Mouse (Mus musculus) MEL (cell line): Measurements from ENCODE around the gene Zbtb46. TPM values are rescaled to one million over a fixed set of nuclear protein-coding genes. Genes with fewer than 3 reads are reported as not detected.

Experiments used
- DNase-seq: peaks from one replicate; pipeline ENCODE4 v3.0.0; 2011; ENCODE audit warnings: low read depth, low spot score
- H3K27ac ChIP-seq: 2 replicates; pipeline ENCODE4 v1.5.1; 2012; ENCODE audit warnings: low read depth, mild to moderate bottlenecking, control low read depth, low read length, moderate library complexity; ENCODE audit not compliant: control insufficient read depth
- H3K27me3 ChIP-seq, 2 experiments: fragments of 150-350 bp in 1 of 2; sonication (generic) in 1 of 2; 2 replicates each; pipeline ENCODE4 v1.6.1; 2012; ENCODE audit warnings: low read length in 2 of 2, mild to moderate bottlenecking in 2 of 2, improper control_type of control experiment in 1 of 2, moderate library complexity in 1 of 2; ENCODE audit not compliant: insufficient read depth in 2 of 2, control insufficient read depth in 1 of 2
- H3K36me3 ChIP-seq, 2 experiments: 2 replicates each; pipeline ENCODE4 v1.6.1; 2012 to 2014; ENCODE audit warnings: low read length in 2 of 2, improper control_type of control experiment in 1 of 2, inconsistent platforms in 1 of 2, mild to moderate bottlenecking in 1 of 2; ENCODE audit not compliant: insufficient read depth in 2 of 2, control insufficient read depth in 1 of 2
- H3K4me1 ChIP-seq, 2 experiments: fragments of 150-350 bp in 1 of 2; sonication (generic) in 1 of 2; 2 replicates each; pipeline ENCODE4 v1.6.1; 2012; ENCODE audit warnings: low read length in 2 of 2, improper control_type of control experiment in 1 of 2, mild to moderate bottlenecking in 1 of 2; ENCODE audit not compliant: insufficient read depth in 2 of 2, control insufficient read depth in 1 of 2
- H3K4me3 ChIP-seq, 2 experiments: fragments of 150-350 bp in 1 of 2; sonication (generic) in 1 of 2; 2 replicates each; pipeline ENCODE4 v1.5.1; 2012; ENCODE audit warnings: low read depth in 2 of 2, low read length in 2 of 2, mild to moderate bottlenecking in 2 of 2, moderate library complexity in 2 of 2, control low read depth in 1 of 2, improper control_type of control experiment in 1 of 2; ENCODE audit not compliant: control insufficient read depth in 1 of 2, insufficient read depth in 1 of 2
- H3K79me2 ChIP-seq: 2 replicates; pipeline ENCODE4 v1.6.1; 2012; ENCODE audit warnings: mild to moderate bottlenecking, low read length, moderate library complexity; ENCODE audit not compliant: control insufficient read depth, poor library complexity, insufficient read depth
- H3K9ac ChIP-seq: 2 replicates; pipeline ENCODE4 v1.6.1; 2012; ENCODE audit warnings: low read depth, mild to moderate bottlenecking, control low read depth, low read length, moderate library complexity; ENCODE audit not compliant: control insufficient read depth, poor library complexity, severe bottlenecking
- H3K9me3 ChIP-seq: fragments of 150-350 bp; sonication (generic); replicated peaks from 2 replicates; pipeline ENCODE4 v1.6.1; 2012; ENCODE audit warnings: mild to moderate bottlenecking, low read length, improper control_type of control experiment, moderate library complexity; ENCODE audit not compliant: insufficient read depth
- CHD1 ChIP-seq: IDR thresholded peaks from 2 replicates; pipeline ENCODE4 v1.6.1; 2012; ENCODE audit warnings: low read depth, mild to moderate bottlenecking, inconsistent platforms, low read length, improper control_type of control experiment
- CTCF ChIP-seq, 3 experiments: IDR thresholded peaks in 2 of 3; conservative IDR thresholded peaks in 1 of 3; 2 replicates each; pipeline ENCODE4 v1.5.1; 2011 to 2012; ENCODE audit warnings: low read length in 3 of 3, low read depth in 2 of 3, mild to moderate bottlenecking in 2 of 3, improper control_type of control experiment in 1 of 3, inconsistent platforms in 1 of 3, mixed read lengths in 1 of 3, moderate library complexity in 1 of 3; ENCODE audit not compliant: control insufficient read depth in 1 of 3, insufficient read depth in 1 of 3, poor library complexity in 1 of 3, severe bottlenecking in 1 of 3
- EP300 ChIP-seq, 2 experiments: IDR thresholded peaks; 2 replicates each; pipeline ENCODE4 v1.6.1; 2011; ENCODE audit warnings: improper control_type of control experiment in 2 of 2, low read length in 2 of 2, low read depth in 1 of 2, mild to moderate bottlenecking in 1 of 2
- ETS1 ChIP-seq: IDR thresholded peaks from 2 replicates; pipeline ENCODE4 v1.6.1; 2012; ENCODE audit warnings: low read depth, mild to moderate bottlenecking, inconsistent platforms, low read length, improper control_type of control experiment, moderate library complexity
- GABPA ChIP-seq: IDR thresholded peaks from 2 replicates; pipeline ENCODE4 v1.6.1; 2012; ENCODE audit warnings: low read depth, mild to moderate bottlenecking, inconsistent platforms, low read length, improper control_type of control experiment, moderate library complexity
- GATA1 ChIP-seq: IDR thresholded peaks from 2 replicates; pipeline ENCODE4 v1.6.1; 2011; ENCODE audit warnings: low read depth, low read length, improper control_type of control experiment
- JUND ChIP-seq: IDR thresholded peaks from 2 replicates; pipeline ENCODE4 v1.6.1; 2011; ENCODE audit warnings: low read depth, mild to moderate bottlenecking, improper control_type of control experiment, low read length
- MAFK ChIP-seq: IDR thresholded peaks from 2 replicates; pipeline ENCODE4 v1.6.1; 2011; ENCODE audit warnings: low read depth, mild to moderate bottlenecking, low read length, improper control_type of control experiment, borderline replicate concordance
- MAX ChIP-seq: IDR thresholded peaks from 2 replicates; pipeline ENCODE4 v1.6.1; 2011; ENCODE audit warnings: low read length, improper control_type of control experiment
- MEF2A ChIP-seq: IDR thresholded peaks from 2 replicates; pipeline ENCODE4 v1.6.1; 2014; ENCODE audit warnings: low read depth, mild to moderate bottlenecking, inconsistent platforms, low read length, improper control_type of control experiment; ENCODE audit not compliant: poor library complexity, insufficient replicate concordance, severe bottlenecking; ENCODE audit errors: extremely low read depth
- MXI1 ChIP-seq: IDR thresholded peaks from 2 replicates; pipeline ENCODE4 v1.6.1; 2011; ENCODE audit warnings: mild to moderate bottlenecking, low read depth, low read length, improper control_type of control experiment
- MYB ChIP-seq: IDR thresholded peaks from 2 replicates; pipeline ENCODE4 v1.6.1; 2011; ENCODE audit warnings: mild to moderate bottlenecking, low read depth, low read length, improper control_type of control experiment
- MYC ChIP-seq: IDR thresholded peaks from 2 replicates; pipeline ENCODE4 v1.6.1; 2011; ENCODE audit warnings: low read depth, mild to moderate bottlenecking, low read length, improper control_type of control experiment, moderate library complexity
- NRF1 ChIP-seq: IDR thresholded peaks from 2 replicates; pipeline ENCODE4 v1.6.1; 2014; ENCODE audit warnings: low read depth, mild to moderate bottlenecking, inconsistent platforms, low read length, improper control_type of control experiment, moderate library complexity; ENCODE audit not compliant: poor library complexity, insufficient read depth, severe bottlenecking
- RCOR1 ChIP-seq: IDR thresholded peaks from 2 replicates; pipeline ENCODE4 v1.6.1; 2012; ENCODE audit warnings: low read depth, mild to moderate bottlenecking, inconsistent platforms, low read length, improper control_type of control experiment
- SIN3A ChIP-seq: IDR thresholded peaks from 2 replicates; pipeline ENCODE4 v1.6.1; 2012; ENCODE audit warnings: low read length, improper control_type of control experiment, inconsistent platforms
- SMC3 ChIP-seq: IDR thresholded peaks from 2 replicates; pipeline ENCODE4 v1.6.1; 2011; ENCODE audit warnings: low read depth, low read length, improper control_type of control experiment
- TAL1 ChIP-seq: IDR thresholded peaks from 2 replicates; pipeline ENCODE4 v1.6.1; 2012; ENCODE audit warnings: mild to moderate bottlenecking, inconsistent platforms, low read length, moderate library complexity, mixed read lengths
- TCF12 ChIP-seq: IDR thresholded peaks from 2 replicates; pipeline ENCODE4 v1.6.1; 2014; ENCODE audit warnings: low read depth, mild to moderate bottlenecking, inconsistent platforms, low read length, improper control_type of control experiment, moderate library complexity
- UBTF ChIP-seq: IDR thresholded peaks from 2 replicates; pipeline ENCODE4 v1.6.1; 2012; ENCODE audit warnings: low read depth, mild to moderate bottlenecking, inconsistent platforms, low read length, improper control_type of control experiment, moderate library complexity, borderline replicate concordance; ENCODE audit not compliant: insufficient read depth
- ZC3H11A ChIP-seq: IDR thresholded peaks from 2 replicates; pipeline ENCODE4 v1.6.1; 2012; ENCODE audit warnings: low read depth, mild to moderate bottlenecking, inconsistent platforms, low read length, improper control_type of control experiment
- ZKSCAN1 ChIP-seq: IDR thresholded peaks from 2 replicates; pipeline ENCODE4 v1.6.1; 2012; ENCODE audit warnings: low read depth, mild to moderate bottlenecking, inconsistent platforms, low read length, improper control_type of control experiment, moderate library complexity
- polyA plus RNA-seq, 2 experiments: library from polyadenylated mRNA; stranded (reverse) in 1 of 2; unstranded in 1 of 2; fragments of >175 nt in 1 of 2; fragments of >200 nt in 1 of 2; gene quantifications; 2 replicates each; pipeline versions ENCODE4 v1.2.1 to v1.2.4; 2012; ENCODE audit warnings: low replicate concordance in 2 of 2, low read depth in 1 of 2; ENCODE audit not compliant: insufficient read length in 2 of 2, insufficient read depth in 1 of 2, missing spikeins in 1 of 2
- total RNA-seq: library from RNA; depleted of rRNA; stranded (reverse); fragments of 300-350 nt; gene quantifications from 2 replicates; pipeline ENCODE4 v1.2.3, GENCODE M21; 2012

Gene Zbtb46
- total and polyA plus RNA-seq, 3 experiments, result 0.23 to 0.64 TPM; not detected in 1

DNA sequence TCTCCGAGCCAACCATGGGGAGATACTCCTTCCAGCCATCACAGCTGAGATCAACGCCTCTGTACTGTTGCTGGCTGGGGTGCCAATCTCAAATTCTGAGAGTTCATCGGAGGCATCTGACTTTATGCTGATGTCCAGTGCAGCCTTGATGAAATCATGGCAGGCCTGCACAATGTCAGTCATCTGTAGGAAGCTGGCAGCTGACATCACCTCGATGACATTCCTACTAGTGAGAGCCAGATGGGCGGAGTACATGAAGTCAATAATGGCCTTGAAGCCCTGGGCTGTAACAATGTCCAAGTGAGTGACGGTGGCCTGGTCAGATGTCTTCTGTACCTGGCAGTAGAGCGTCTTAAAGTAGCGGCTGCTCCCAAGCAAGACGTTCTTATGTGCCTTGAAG is 35.4 kb downstream of the Zbtb46 start:
- peaks cover 0 to 19% of the 10 kb centered on the region in 2 experiments; a peak in 2 of 4 replicates for H3K4me1 ChIP-seq
- DNase-seq, result no peak
- H3K27ac ChIP-seq, result no peak overlapping the region
- no peaks in the 10 kb centered on the region for H3K9me3 ChIP-seq
- no peak overlapping the region for H3K4me3 ChIP-seq
- TF ChIP-seq NRF1 (no peak), MXI1 (no peak), ETS1 (no peak), CTCF (IDR thresholded peaks at IDR 0.05 in 2 of 3, conservative IDR thresholded peaks at IDR 0.05 in 1 of 3; ENCODE audit: control insufficient read depth in 1 of 3, insufficient read depth in 1 of 3, low read depth in 2 of 3, low read length in 3 of 3, poor library complexity in 1 of 3, severe bottlenecking in 1 of 3) (no peak), ZC3H11A (no peak), MYB (no peak), SMC3 (no peak), UBTF (no peak), MEF2A (no peak), CHD1 (no peak), JUND (no peak), MAX (no peak), SIN3A (no peak), ZKSCAN1 (no peak), RCOR1 (no peak)
- no peaks in the 10 kb centered on the region for H3K79me2 ChIP-seq
- H3K27me3 ChIP-seq, result peaks cover 3 to 7% of the 10 kb centered on the region in 2 experiments; a peak in 3 of 4 replicates
- peaks cover 0 to 3% of the 10 kb centered on the region in 2 experiments; a peak in 2 of 4 replicates for H3K36me3 ChIP-seq
- no peak overlapping the region for H3K9ac ChIP-seq

DNA sequence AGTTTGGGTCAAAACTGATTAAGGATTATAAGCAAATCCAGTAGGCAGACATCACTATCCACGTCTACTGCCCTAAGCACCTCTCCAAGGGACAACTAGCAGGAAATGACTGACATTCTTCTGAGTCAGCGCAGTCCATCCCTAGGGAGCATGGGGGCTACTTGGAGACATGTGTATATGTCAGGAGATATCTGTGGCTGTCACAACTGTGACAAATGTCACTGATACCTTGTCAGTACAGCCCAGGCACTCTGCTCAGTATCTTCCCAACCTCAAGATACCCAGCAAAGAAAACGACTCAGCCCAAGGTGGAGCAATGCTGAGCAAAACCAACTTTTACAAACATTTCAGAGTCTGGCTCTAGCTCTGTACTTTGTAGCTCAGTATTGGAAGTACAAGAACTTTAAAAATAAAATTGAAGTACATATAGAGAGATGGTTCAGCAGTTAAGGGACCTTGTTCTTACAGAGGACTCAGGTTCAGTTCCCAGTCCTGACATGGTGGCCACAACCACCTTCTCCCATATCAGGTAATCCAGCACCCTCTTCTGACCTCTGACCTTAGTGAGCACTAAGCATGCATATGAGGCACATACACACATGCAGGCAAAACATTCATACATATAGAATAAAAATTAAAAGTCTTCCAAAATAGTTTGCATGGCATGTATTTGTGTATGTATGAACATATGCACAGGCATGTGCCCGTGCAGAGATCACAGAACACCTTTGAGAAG is 38.2 kb downstream of the Zbtb46 start:
- TF ChIP-seq MAFK (no peak), TAL1 (peak; percentile 51), GATA1 (peak; percentile 54), GABPA (no peak), CTCF (IDR thresholded peaks at IDR 0.05 in 2 of 3, conservative IDR thresholded peaks at IDR 0.05 in 1 of 3; ENCODE audit: control insufficient read depth in 1 of 3, insufficient read depth in 1 of 3, low read depth in 2 of 3, low read length in 3 of 3, poor library complexity in 1 of 3, severe bottlenecking in 1 of 3) (no peak), MYC (no peak), EP300 (IDR thresholded peaks at IDR 0.05; ENCODE audit: low read depth in 1 of 2, low read length in 2 of 2) (peak; percentile 53 to 71), TCF12 (peak; percentile 71)
- peaks cover 0 to 3% of the 10 kb centered on the region in 2 experiments; a peak in 2 of 4 replicates for H3K36me3 ChIP-seq
- H3K4me3 ChIP-seq, result no peak overlapping the region
- no peaks in the 10 kb centered on the region for H3K79me2 ChIP-seq
- no peak overlapping the region for H3K27ac ChIP-seq
- H3K4me1 ChIP-seq, result peaks cover 0 to 20% of the 10 kb centered on the region in 2 experiments; a peak in 2 of 4 replicates
- no peaks in the 10 kb centered on the region for H3K9me3 ChIP-seq
- H3K9ac ChIP-seq, result no peak overlapping the region
- DNase-seq, result peak; percentile 23
- no peaks in the 10 kb centered on the region; a peak in 1 of 4 replicates for H3K27me3 ChIP-seq
